Mouse (Mus musculus): ENCODE results near the gene Hsf2bp. TPM values are rescaled to one million over a fixed set of nuclear protein-coding genes. Genes with fewer than 3 reads are reported as not detected.

Hsf2bp gene
- polyA plus RNA-seq, 1 experiment from 2014 or later, result 0.79 TPM

DNA sequence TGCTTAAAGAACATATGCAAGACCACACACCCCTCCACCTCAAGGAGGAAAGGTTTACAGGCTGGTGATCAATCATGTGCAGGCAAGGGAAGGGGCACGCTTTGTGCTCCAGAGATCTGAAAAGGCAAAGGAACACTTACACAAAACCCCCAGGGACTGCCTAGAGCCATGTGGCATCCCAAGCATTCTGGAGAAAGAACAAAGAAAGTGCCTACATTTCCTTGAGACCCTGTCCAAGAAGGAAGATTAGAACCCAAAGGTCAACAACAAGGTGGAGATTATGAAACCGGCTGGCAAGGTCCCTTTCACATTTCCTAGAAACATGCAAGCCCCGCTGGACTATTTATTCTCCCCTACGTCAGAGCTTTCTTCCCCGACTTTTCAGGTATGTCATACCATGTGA is 11.5 kb downstream of the Hsf2bp start:
- peak; percentile 45 for DNase-seq (ENCODE audit: low spot score)
- Histone ChIP-seq H3K27ac (peak overlapping the region; percentile 70), H3K4me1 (peaks cover 8% of the 10 kb centered on the region), H3K4me3 (no peak overlapping the region), H3K36me3 (no peaks in the 10 kb centered on the region), H3K27me3 (ENCODE audit: low read depth, poor library complexity, severe bottlenecking) (no peaks in the 10 kb centered on the region), H3K9me3 (replicated peaks) (no peaks in the 10 kb centered on the region)
- 53% methylated on average over 5 of the region's 5 CpGs for WGBS

DNA sequence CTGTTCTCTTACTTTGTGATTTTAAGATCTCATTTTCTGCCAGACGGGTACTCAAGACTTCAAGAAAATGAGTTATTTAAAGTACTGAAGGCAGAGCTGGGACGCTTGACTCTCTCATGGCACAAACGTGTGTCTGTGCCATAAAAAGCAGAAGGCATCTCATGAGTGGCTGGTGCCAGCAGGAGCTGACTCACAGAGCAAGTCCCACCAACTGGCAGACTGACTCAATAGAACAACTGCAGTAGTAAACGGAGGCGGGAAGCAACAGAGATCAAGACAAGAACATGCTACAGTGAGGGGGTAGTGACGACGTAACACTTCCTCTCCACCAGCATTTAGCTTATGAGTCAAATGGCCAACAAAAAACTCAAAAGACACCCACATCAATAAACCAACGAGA is 13.1 kb downstream of the Hsf2bp start:
- Histone ChIP-seq H3K27me3 (ENCODE audit: low read depth, poor library complexity, severe bottlenecking) (no peaks in the 10 kb centered on the region), H3K4me3 (no peak overlapping the region), H3K27ac (no peak overlapping the region), H3K36me3 (no peaks in the 10 kb centered on the region), H3K9me3 (replicated peaks) (no peaks in the 10 kb centered on the region), H3K4me1 (peaks cover 8% of the 10 kb centered on the region)
- WGBS, result 74% methylated on average over 8 of the region's 8 CpGs
- DNase-seq (ENCODE audit: low spot score), result no peak

DNA sequence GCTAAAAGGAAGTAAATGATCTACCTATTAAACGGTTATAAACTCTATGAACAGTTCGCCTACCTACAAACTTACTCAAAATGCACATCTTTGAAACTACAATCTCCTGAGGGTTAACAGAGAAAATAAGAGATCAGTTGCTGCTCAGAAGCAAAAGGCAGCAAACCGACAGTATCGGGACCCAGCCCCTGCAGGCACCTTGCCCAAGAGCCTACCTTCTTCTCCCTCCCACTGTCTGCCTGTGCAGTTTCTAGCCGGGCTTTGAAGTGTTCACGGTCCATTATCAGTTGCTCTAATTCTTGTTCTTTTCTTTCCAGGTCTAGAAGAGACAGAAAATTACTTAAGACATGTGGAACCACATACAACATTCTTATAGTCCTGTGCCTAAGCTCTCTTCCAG is 13.6 kb downstream of the Hsf2bp start:
- H3K9me3 ChIP-seq (replicated peaks), result no peaks in the 10 kb centered on the region
- no peak overlapping the region for H3K4me3 ChIP-seq
- DNase-seq (ENCODE audit: low spot score), result no peak
- no peaks in the 10 kb centered on the region for H3K27me3 ChIP-seq (ENCODE audit: low read depth, poor library complexity, severe bottlenecking)
- peaks cover 8% of the 10 kb centered on the region for H3K4me1 ChIP-seq
- 82% methylated on average over 6 of the region's 6 CpGs for WGBS
- no peaks in the 10 kb centered on the region for H3K36me3 ChIP-seq
- no peak overlapping the region for H3K27ac ChIP-seq

DNA sequence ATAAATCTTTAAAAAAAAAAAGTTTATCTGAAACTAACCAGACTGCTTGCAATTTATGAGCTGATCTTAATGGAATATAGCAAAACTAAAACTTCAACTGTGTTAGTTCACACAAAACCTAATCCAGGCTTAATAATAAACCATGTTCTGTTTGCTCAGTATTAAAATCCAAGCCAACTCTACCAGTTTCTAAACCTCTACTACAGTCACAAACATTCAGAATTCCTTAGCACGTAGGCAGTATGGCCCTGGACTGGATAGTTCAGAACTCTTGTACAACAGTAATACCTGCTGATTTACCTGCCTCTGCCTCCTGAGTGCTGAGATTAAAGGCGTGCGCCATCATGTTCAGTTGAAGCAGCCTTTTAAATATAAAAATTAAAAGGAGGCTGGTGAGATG is 14.2 kb downstream of the Hsf2bp start:
- DNase-seq (ENCODE audit: low spot score), result no peak
- 98% methylated on average over 3 of the region's 3 CpGs for WGBS
- Histone ChIP-seq H3K27ac (no peak overlapping the region), H3K36me3 (no peaks in the 10 kb centered on the region), H3K4me3 (no peak overlapping the region), H3K4me1 (peaks cover 8% of the 10 kb centered on the region), H3K9me3 (replicated peaks) (no peaks in the 10 kb centered on the region), H3K27me3 (ENCODE audit: low read depth, poor library complexity, severe bottlenecking) (no peaks in the 10 kb centered on the region)

DNA sequence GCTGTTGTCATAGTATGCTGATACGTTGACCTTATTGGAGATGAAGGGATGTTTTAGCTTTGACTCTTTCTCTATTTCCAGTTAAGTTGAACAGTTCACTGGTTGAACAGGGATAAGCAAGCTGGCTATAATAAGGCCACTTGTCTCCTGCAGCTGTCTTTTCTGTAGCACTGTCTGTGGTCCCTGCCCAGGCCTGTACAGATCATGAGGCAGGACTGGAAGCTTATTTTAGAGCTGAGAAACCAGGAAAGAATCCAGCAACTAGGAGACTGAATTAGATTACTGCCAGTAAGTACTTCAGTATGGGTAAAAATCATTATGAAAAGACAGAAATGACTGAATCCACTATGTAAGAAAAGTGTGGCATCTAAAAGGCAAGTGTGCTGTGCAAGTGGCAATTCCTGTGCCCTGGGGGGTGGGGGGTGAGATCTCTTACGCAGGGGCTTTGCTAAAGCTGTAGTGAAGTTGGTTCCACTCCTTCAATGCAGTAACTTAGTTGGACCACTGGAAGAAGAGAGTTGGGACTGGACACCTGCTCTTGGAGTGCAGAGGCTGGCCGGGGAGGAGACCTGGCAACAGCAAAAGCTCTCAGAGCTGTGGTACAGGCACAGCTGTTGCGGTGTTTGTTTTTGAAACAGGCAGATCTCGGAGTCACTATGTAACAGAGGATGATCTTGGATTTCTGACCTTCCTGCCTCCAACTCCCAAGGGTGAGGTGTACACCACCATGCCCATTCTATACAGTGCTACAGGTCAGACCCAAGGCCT is 17.8 kb downstream of the Hsf2bp start:
- DNase-seq (ENCODE audit: low spot score), result no peak
- no peak overlapping the region for H3K27ac ChIP-seq

DNA sequence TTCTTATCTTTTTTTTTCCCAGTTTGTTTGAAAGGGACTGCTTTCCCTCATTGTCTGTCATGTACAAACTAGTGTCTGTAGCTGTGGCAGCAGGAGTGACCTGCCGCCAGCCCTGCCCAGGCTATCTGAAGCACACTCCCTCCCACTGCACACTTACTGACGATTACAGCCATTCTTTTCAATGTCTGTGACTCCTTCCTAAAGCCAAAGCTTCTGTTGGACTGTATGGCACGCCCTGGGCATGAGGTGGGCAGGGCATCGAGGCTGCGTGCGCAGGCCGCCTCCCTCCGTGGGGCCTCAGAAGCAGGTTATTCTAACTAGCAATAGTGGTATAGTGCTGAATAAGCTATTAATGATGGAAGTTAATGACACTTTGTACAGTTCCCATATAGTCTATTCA is 19.7 kb downstream of the Hsf2bp start:
- no peaks in the 10 kb centered on the region for H3K9me3 ChIP-seq (replicated peaks)
- no peak overlapping the region for H3K4me3 ChIP-seq
- H3K4me1 ChIP-seq, result peaks cover 7% of the 10 kb centered on the region
- no peaks in the 10 kb centered on the region for H3K27me3 ChIP-seq (ENCODE audit: low read depth, poor library complexity, severe bottlenecking)
- 92% methylated on average over 8 of the region's 8 CpGs for WGBS
- H3K27ac ChIP-seq, result no peak overlapping the region
- DNase-seq (ENCODE audit: low spot score), result no peak
- no peaks in the 10 kb centered on the region for H3K36me3 ChIP-seq

More for the DNA sequence above, 17.8 kb downstream of the Hsf2bp start:
- H3K4me1 ChIP-seq, result no peaks in the 10 kb centered on the region; the same call in 1 of the 2 replicates
- WGBS, result 91% methylated on average over 5 of the region's 5 CpGs
- H3K4me3 ChIP-seq, result no peak overlapping the region
- H3K36me3 ChIP-seq, result no peaks in the 10 kb centered on the region
- no peaks in the 10 kb centered on the region for H3K27me3 ChIP-seq (ENCODE audit: low read depth, poor library complexity, severe bottlenecking)
- H3K9me3 ChIP-seq (replicated peaks), result no peaks in the 10 kb centered on the region

DNA sequence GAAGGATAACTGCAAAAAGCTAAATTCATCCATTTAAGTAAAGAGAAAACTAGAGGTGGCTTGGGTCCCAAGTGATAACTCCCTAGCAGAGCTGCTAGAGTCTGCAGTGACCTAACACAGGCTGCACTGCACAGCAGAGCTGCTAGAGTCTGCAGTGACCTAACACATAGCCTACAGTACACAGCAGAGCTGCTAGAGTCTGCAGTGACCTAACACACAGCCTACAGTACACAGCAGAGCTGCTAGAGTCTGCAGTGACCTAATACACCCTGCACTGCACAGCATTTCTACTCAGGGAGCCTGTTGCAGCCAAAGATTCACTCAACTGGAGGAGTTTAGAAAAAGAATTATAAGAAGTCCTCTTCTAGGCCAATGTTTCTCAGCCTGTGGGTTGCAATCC is 22.5 kb downstream of the Hsf2bp start:
- no peak for DNase-seq (ENCODE audit: low spot score)
- no peak overlapping the region for H3K4me3 ChIP-seq
- peaks cover 7% of the 10 kb centered on the region for H3K4me1 ChIP-seq
- no peak overlapping the region for H3K27ac ChIP-seq
- no peaks in the 10 kb centered on the region for H3K9me3 ChIP-seq (replicated peaks)
- no peaks in the 10 kb centered on the region for H3K27me3 ChIP-seq (ENCODE audit: low read depth, poor library complexity, severe bottlenecking)
- no peaks in the 10 kb centered on the region for H3K36me3 ChIP-seq

DNA sequence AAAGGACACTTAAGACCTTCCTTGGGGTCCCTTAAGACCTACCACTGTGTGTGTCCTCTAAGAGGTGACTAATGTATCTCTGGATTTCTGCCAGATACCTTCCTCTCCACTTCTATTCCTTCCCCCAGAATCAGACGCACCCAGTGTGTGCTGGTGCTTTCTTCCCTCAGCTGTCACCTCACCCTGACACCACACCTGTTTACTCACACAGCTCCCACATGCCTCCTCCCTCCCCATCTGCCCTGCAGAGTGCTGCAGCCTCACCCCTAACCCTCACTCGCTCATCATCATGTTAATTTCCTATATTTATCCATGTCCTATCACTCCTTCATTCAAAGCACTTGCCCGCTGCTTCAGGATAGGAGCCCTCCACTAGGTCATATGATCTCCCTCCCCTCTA is 23.9 kb downstream of the Hsf2bp start:
- Histone ChIP-seq H3K9me3 (replicated peaks) (no peaks in the 10 kb centered on the region), H3K4me1 (peaks cover 7% of the 10 kb centered on the region), H3K4me3 (no peak overlapping the region), H3K36me3 (no peaks in the 10 kb centered on the region), H3K27ac (no peak overlapping the region), H3K27me3 (ENCODE audit: low read depth, poor library complexity, severe bottlenecking) (no peaks in the 10 kb centered on the region)
- no peak for DNase-seq (ENCODE audit: low spot score)
- 60% methylated on average over 3 of the region's 3 CpGs for WGBS

DNA sequence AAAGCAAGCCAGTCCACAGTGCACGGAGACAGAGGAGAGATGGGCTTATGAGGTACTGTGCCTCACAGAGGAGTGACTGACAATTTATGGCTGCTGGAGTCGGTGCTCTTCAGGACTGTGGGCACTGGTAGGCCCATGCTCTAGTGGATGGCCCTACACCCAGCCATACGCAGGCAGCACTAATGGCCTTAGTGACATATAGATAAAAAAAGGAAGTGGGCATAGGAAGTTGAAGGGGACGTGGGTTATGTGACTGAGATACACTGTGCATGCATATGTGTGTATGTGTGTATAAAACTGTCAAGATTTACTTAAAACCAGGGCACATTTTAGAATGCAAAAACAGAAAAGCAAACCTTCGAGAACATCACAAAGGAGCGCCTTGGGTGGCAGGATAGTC is 24.5 kb downstream of the Hsf2bp start:
- WGBS, result 84% methylated on average over 6 of the region's 6 CpGs
- Histone ChIP-seq H3K27ac (no peak overlapping the region), H3K4me3 (no peak overlapping the region), H3K27me3 (ENCODE audit: low read depth, poor library complexity, severe bottlenecking) (no peaks in the 10 kb centered on the region), H3K4me1 (peaks cover 7% of the 10 kb centered on the region), H3K9me3 (replicated peaks) (no peaks in the 10 kb centered on the region), H3K36me3 (no peaks in the 10 kb centered on the region)
- DNase-seq (ENCODE audit: low spot score), result no peak

DNA sequence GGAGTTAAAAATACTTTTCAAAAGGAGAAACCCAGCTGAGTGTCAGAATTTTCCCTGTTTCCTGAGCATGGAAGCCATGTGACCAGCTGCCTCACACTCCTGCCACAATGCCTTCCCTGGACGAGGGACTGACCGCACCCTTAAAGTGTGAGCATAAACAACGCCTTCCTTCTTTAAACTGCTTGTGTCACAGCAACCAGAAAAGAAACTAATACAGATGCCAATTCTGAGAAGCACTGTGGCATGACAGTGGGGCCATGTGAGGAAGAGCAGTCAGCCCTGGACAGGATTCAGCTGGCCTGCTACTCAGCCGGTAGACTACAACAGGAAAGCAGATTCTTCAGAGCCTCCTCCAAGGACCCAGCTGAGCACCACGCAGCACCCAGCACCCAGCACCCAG is 29.3 kb downstream of the Hsf2bp start:
- Histone ChIP-seq H3K27me3 (ENCODE audit: low read depth, poor library complexity, severe bottlenecking) (no peaks in the 10 kb centered on the region), H3K4me3 (no peak overlapping the region), H3K27ac (no peak overlapping the region), H3K9me3 (replicated peaks) (no peaks in the 10 kb centered on the region), H3K4me1 (no peaks in the 10 kb centered on the region), H3K36me3 (no peaks in the 10 kb centered on the region)
- DNase-seq (ENCODE audit: low spot score), result no peak
- 87% methylated on average over 5 of the region's 5 CpGs for WGBS

DNA sequence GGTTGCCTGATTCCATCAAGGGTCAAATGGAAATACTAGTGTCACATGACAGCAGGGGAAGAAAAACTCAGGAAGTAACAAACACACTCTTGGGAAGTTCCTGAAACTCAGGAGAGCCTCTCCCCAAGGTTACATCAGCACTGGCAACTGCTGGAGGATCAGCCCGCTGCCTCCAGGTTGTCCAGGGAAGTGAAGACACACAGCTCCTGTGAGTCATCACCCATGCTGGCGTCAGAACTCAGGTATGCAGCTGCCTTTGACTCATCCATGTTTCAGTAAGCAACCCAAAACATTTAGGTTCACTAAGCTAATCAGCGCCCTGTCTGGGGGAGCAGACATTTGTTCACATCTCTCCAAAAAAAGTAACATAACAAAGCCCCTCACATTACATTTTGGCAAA is 32.9 kb downstream of the Hsf2bp start:
- H3K27ac ChIP-seq, result no peak overlapping the region
- no peak for DNase-seq (ENCODE audit: low spot score)
- H3K4me1 ChIP-seq, result no peaks in the 10 kb centered on the region
- no peaks in the 10 kb centered on the region for H3K9me3 ChIP-seq (replicated peaks)
- WGBS, result 85% methylated on average over 3 of the region's 3 CpGs
- no peaks in the 10 kb centered on the region for H3K36me3 ChIP-seq
- H3K4me3 ChIP-seq, result no peak overlapping the region
- no peaks in the 10 kb centered on the region for H3K27me3 ChIP-seq (ENCODE audit: low read depth, poor library complexity, severe bottlenecking)

DNA sequence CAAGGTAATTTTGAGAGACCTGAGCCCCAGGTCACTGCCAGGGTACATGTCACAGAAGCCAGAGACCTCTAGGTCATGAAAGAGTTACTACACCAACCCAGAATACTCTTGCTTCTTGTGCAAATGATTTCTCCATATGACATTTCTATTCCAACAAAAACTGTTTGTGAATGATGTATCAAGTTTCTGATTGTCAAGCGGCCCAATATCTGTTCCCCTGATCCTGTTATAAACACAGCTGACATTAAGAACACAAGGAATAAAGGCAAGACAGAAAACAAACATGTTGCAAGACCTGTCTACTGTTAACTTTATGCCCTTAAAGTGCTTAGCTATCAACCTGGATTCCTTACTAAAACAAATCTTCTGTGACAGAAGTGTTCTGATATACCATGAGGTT is 37.8 kb downstream of the Hsf2bp start:
- no peak overlapping the region for H3K27ac ChIP-seq
- H3K27me3 ChIP-seq (ENCODE audit: low read depth, poor library complexity, severe bottlenecking), result no peaks in the 10 kb centered on the region
- WGBS, result 75% methylated on average over 1 of the region's 1 CpGs
- no peaks in the 10 kb centered on the region for H3K9me3 ChIP-seq (replicated peaks)
- H3K4me3 ChIP-seq, result no peak overlapping the region
- no peaks in the 10 kb centered on the region for H3K36me3 ChIP-seq
- DNase-seq (ENCODE audit: low spot score), result no peak
- H3K4me1 ChIP-seq, result peaks cover 7% of the 10 kb centered on the region; the same call in 1 of the 2 replicates

DNA sequence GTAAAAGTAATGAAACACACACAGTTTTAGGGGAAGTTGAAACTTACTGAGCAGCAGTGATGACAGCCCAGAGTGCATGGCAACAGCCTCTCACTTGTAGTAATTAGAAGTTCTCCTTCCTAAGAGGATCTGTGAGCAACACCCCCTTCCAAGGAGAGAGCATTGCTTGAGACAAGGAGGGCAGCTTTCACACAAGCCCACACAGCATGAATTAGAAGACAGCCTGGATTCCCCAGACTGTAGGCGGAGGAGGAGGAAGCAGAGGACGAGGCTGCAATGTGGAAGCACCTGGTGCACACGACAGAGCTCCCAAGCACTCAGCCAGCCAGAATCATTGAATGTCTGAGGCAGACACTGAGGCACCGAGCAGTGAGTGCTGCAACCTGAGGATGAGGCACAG is 39.8 kb downstream of the Hsf2bp start:
- H3K9me3 ChIP-seq (replicated peaks), result no peaks in the 10 kb centered on the region
- no peaks in the 10 kb centered on the region for H3K27me3 ChIP-seq (ENCODE audit: low read depth, poor library complexity, severe bottlenecking)
- no peaks in the 10 kb centered on the region for H3K36me3 ChIP-seq
- H3K4me3 ChIP-seq, result no peak overlapping the region
- H3K4me1 ChIP-seq, result peaks cover 7% of the 10 kb centered on the region; the same call in 1 of the 2 replicates
- WGBS, result 76% methylated on average over 4 of the region's 4 CpGs
- DNase-seq (ENCODE audit: low spot score), result no peak
- no peak overlapping the region for H3K27ac ChIP-seq

DNA sequence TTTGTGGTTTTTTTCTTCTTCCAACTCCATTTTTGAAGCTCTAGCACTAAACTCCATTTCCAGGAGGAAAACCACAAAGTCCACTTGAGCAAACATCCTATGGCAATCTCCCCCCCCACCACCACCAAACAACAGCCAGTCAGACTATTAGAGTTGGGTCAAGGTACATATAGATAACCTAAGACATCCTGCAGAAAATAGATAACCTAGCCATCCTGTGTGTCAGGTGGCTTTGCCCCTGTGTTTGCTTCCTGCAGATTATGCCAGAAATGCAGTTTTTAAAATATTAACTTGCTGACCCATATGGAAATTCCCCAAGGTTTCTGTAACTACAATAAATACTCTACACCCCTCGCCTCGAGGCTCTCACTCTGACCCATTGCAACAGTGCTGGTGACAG is 40.4 kb downstream of the Hsf2bp start:
- Histone ChIP-seq H3K36me3 (no peaks in the 10 kb centered on the region), H3K4me3 (no peak overlapping the region), H3K27me3 (ENCODE audit: low read depth, poor library complexity, severe bottlenecking) (no peaks in the 10 kb centered on the region), H3K4me1 (peaks cover 7% of the 10 kb centered on the region; the same call in 1 of the 2 replicates), H3K27ac (no peak overlapping the region), H3K9me3 (replicated peaks) (no peaks in the 10 kb centered on the region)
- no peak for DNase-seq (ENCODE audit: low spot score)
- WGBS, result 77% methylated on average over 2 of the region's 2 CpGs

Data from limb, embryonic 10.5 days (tissue).